Mouse (Mus musculus) ES-E14 (cell line): ENCODE results near the gene Bag5. TPM values are rescaled to one million over a fixed set of nuclear protein-coding genes. Genes with fewer than 3 reads are reported as not detected.
A peak's percentile ranks its signal among the peaks of the same experiment; 100 is the strongest.

Experiments used
- DNase-seq: peaks from one replicate; pipeline ENCODE4 v3.0.0-alpha.2; 2013; ENCODE audit warnings: low read depth, low spot score
- H3K27ac ChIP-seq: 2 replicates; pipeline ENCODE4 v1.5.1; 2012; ENCODE audit warnings: low read depth, mild to moderate bottlenecking, low read length, moderate library complexity, mixed read lengths; ENCODE audit not compliant: poor library complexity, insufficient read depth, severe bottlenecking
- H3K36me3 ChIP-seq: 2 replicates; pipeline ENCODE4 v1.6.1; 2012; ENCODE audit warnings: mild to moderate bottlenecking, low read length, moderate library complexity, mixed read lengths; ENCODE audit not compliant: control insufficient read depth, poor library complexity, insufficient read depth, severe bottlenecking
- H3K4me1 ChIP-seq, 2 experiments: fragments of 150-350 bp in 1 of 2; sonication (generic) in 1 of 2; 2 replicates each; pipeline ENCODE4 v1.6.1; 2012; ENCODE audit warnings: low read length in 2 of 2, mild to moderate bottlenecking in 1 of 2, mixed read lengths in 1 of 2; ENCODE audit not compliant: control insufficient read depth in 2 of 2, insufficient read depth in 2 of 2, poor library complexity in 1 of 2
- H3K4me3 ChIP-seq, 2 experiments: fragments of 150-350 bp in 1 of 2; sonication (generic) in 1 of 2; 2 replicates each; pipeline ENCODE4 v1.5.1; 2012; ENCODE audit warnings: low read length in 2 of 2, low read depth in 1 of 2, mild to moderate bottlenecking in 1 of 2, mixed read lengths in 1 of 2; ENCODE audit not compliant: insufficient read depth in 1 of 2, poor library complexity in 1 of 2, severe bottlenecking in 1 of 2
- H3K9ac ChIP-seq: 2 replicates; pipeline ENCODE4 v1.6.1; 2012; ENCODE audit warnings: low read depth, mild to moderate bottlenecking, low read length, mixed read lengths; ENCODE audit not compliant: poor library complexity, insufficient read depth, severe bottlenecking
- H3K9me3 ChIP-seq: fragments of 150-350 bp; sonication (generic); 2 replicates; pipeline ENCODE4 v1.6.1; 2012; ENCODE audit warnings: low read depth, mild to moderate bottlenecking, low read length; ENCODE audit not compliant: control insufficient read depth, insufficient read depth
- CHD2 ChIP-seq: IDR thresholded peaks from 2 replicates; pipeline ENCODE4 v1.6.1; 2014; ENCODE audit warnings: mild to moderate bottlenecking, low read depth, low read length, inconsistent platforms
- HCFC1 ChIP-seq: IDR thresholded peaks from 2 replicates; pipeline ENCODE4 v1.6.1; 2012; ENCODE audit warnings: low read length, inconsistent platforms, borderline replicate concordance; ENCODE audit not compliant: insufficient read depth
- MAFK ChIP-seq: IDR thresholded peaks from 2 replicates; pipeline ENCODE4 v1.6.1; 2014; ENCODE audit warnings: mild to moderate bottlenecking, low read depth, low read length, inconsistent platforms; ENCODE audit not compliant: insufficient read depth
- ZC3H11A ChIP-seq: IDR thresholded peaks from 2 replicates; pipeline ENCODE4 v1.6.1; 2012; ENCODE audit warnings: low read depth, mild to moderate bottlenecking, inconsistent platforms, low read length, borderline replicate concordance
- ZNF384 ChIP-seq: IDR thresholded peaks from 2 replicates; pipeline ENCODE4 v1.6.1; 2012; ENCODE audit warnings: low read depth, low read length, inconsistent platforms
- in situ Hi-C, 2 experiments: fragments of 600-800 bp; cut with MboI; formaldehyde crosslinking; loops; one replicate each; pipeline ENCODE4 v1.15.1; 2025; ENCODE audit warnings: low sequenced_read_pairs in 2 of 2, inconsistent platforms in 1 of 2; ENCODE audit not compliant: unreplicated experiment in 2 of 2
- total RNA-seq: library from RNA; depleted of rRNA; stranded (reverse); fragments of 300-350 nt; gene quantifications from 2 replicates; pipeline ENCODE4 v1.2.3, GENCODE M21; 2012

The Bag5 gene
- total RNA-seq, 1 experiment, result 14.8 TPM

- Histone ChIP-seq H3K9me3 (no peaks in the 10 kb centered on the region), H3K4me3 (no peak overlapping the region), H3K27ac (no peak overlapping the region), H3K36me3 (peaks cover 38% of the 10 kb centered on the region), H3K9ac (no peak overlapping the region), H3K4me1 (peaks cover under 1 to 18% of the 10 kb centered on the region in 2 experiments; a peak in 2 of 4 replicates)
- in situ Hi-C loops, result no loop called here
- TF ChIP-seq CHD2 (no peak), HCFC1 (no peak), MAFK (no peak), ZC3H11A (no peak), ZNF384 (no peak)
- DNase-seq, result no peak
These were observed 31.1 kb downstream of the Bag5 start for GRCm38 (mm10) chr12:111682003-111682402.

GRCm38 (mm10) chr12:111681305-111681704, 31.8 kb downstream of the Bag5 start:
- no peak for DNase-seq
- no peak overlapping the region for H3K9ac ChIP-seq
- in situ Hi-C loops, result no loop called here
- H3K9me3 ChIP-seq, result no peaks in the 10 kb centered on the region
- no peak overlapping the region for H3K27ac ChIP-seq
- H3K36me3 ChIP-seq, result peaks cover 38% of the 10 kb centered on the region
- H3K4me3 ChIP-seq, result no peak overlapping the region
- H3K4me1 ChIP-seq, result peaks cover 3 to 22% of the 10 kb centered on the region in 2 experiments; a peak in 2 of 4 replicates
- TF ChIP-seq ZC3H11A (no peak), CHD2 (no peak), MAFK (no peak), HCFC1 (no peak), ZNF384 (no peak)

GRCm38 (mm10) chr12:111680661-111681060, 32.4 kb downstream of the Bag5 start:
- H3K27ac ChIP-seq, result no peak overlapping the region
- H3K4me1 ChIP-seq, result peaks cover 5 to 25% of the 10 kb centered on the region in 2 experiments; a peak in 2 of 4 replicates
- H3K9ac ChIP-seq, result no peak overlapping the region
- peaks cover 38% of the 10 kb centered on the region for H3K36me3 ChIP-seq
- in situ Hi-C loops, result no loop called here
- no peaks in the 10 kb centered on the region for H3K9me3 ChIP-seq
- TF ChIP-seq MAFK, result no peak
- no peak for TF ChIP-seq HCFC1
- no peak for TF ChIP-seq CHD2
- TF ChIP-seq ZNF384, result no peak
- TF ChIP-seq ZC3H11A, result no peak
- H3K4me3 ChIP-seq, result no peak overlapping the region
- DNase-seq, result no peak

GRCm38 (mm10) chr12:111678997-111679396, 34.1 kb downstream of the Bag5 start:
- H3K9me3 ChIP-seq, result no peaks in the 10 kb centered on the region
- H3K9ac ChIP-seq, result peak overlapping the region; percentile 93
- peaks cover 35% of the 10 kb centered on the region for H3K36me3 ChIP-seq
- no peak for DNase-seq
- in situ Hi-C loops, result no loop called here
- H3K4me1 ChIP-seq, result peaks cover 5 to 30% of the 10 kb centered on the region in 2 experiments; a peak in 2 of 4 replicates
- peak overlapping the region; percentile 93 to 94 for H3K4me3 ChIP-seq
- H3K27ac ChIP-seq, result no peak overlapping the region
- TF ChIP-seq MAFK, result no peak
- TF ChIP-seq CHD2, result no peak
- TF ChIP-seq ZNF384, result peak; percentile 81

DNA sequence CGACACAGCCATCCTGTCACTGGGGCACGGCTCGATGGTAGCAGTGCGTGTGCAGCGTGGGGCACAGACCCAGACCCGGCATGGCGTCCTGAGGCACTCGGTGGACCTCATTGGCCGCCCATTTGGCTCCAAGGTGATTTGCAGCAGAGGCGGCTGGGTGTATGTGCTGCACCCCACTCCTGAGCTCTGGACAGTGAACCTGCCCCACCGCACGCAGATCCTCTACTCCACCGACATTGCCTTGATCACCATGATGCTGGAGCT, 34.5 kb downstream of the Bag5 start:
- H3K9ac ChIP-seq, result peak overlapping the region; percentile 93
- H3K4me1 ChIP-seq, result peaks cover 5 to 30% of the 10 kb centered on the region in 2 experiments; a peak in 2 of 4 replicates
- H3K27ac ChIP-seq, result 0 out of 2 replicates have a peak overlapping the region, but pooled peaks have one; percentile 55
- H3K36me3 ChIP-seq, result peaks cover 31% of the 10 kb centered on the region
- peak overlapping the region; percentile 93 to 94 for H3K4me3 ChIP-seq
- H3K9me3 ChIP-seq, result no peaks in the 10 kb centered on the region
- DNase-seq, result no peak
- in situ Hi-C loops, result no loop called here
- TF ChIP-seq ZNF384 (no peak), HCFC1 (no peak), MAFK (no peak), CHD2 (no peak), ZC3H11A (no peak)
